Mouse (Mus musculus) bone marrow, adult 2 months (tissue): ENCODE measurements around the gene Rheb.

Experiments
- CTCF ChIP-seq: fragments of 200-500 bp; IDR thresholded peaks from 2 replicates; pipeline ENCODE4 v1.5.1; 2011; ENCODE audit warnings: low read length, control low read depth; ENCODE audit not compliant: control insufficient read depth, insufficient read depth
- POLR2A ChIP-seq: fragments of 200-500 bp; IDR thresholded peaks from 2 replicates; pipeline ENCODE4 v1.6.1; 2011; ENCODE audit warnings: low read depth, mild to moderate bottlenecking, control low read depth, low read length, borderline replicate concordance; ENCODE audit not compliant: control insufficient read depth

- TF ChIP-seq POLR2A, result no peak
- no peak for TF ChIP-seq CTCF
These were observed 65.7 kb downstream of the Rheb start for GRCm38 (mm10) chr5:24776681-24777080.
